Mouse (Mus musculus) spleen, adult 2 months (tissue): ENCODE measurements around the gene Tab1. TPM values are rescaled to one million over a fixed set of nuclear protein-coding genes. Genes with fewer than 3 reads are reported as not detected.
A peak's percentile ranks its signal among the peaks of the same experiment; 100 is the strongest.

Source experiments
- DNase-seq, 2 experiments: peaks; one replicate each; pipeline versions ENCODE4 v3.0.0 to v3.0.0-alpha.2; 2012 to 2021; ENCODE audit warnings: low spot score in 2 of 2, low read depth in 1 of 2
- H3K27ac ChIP-seq: fragments of 200-500 bp; 2 replicates; pipeline ENCODE4 v1.5.1; 2012; ENCODE audit warnings: low read length, inconsistent platforms; ENCODE audit not compliant: insufficient read depth
- H3K27me3 ChIP-seq: fragments of 200-500 bp; 2 replicates; pipeline ENCODE4 v1.6.1; 2012; ENCODE audit warnings: mild to moderate bottlenecking, moderate library complexity, low read length, inconsistent platforms; ENCODE audit not compliant: control insufficient read depth, insufficient read depth
- H3K36me3 ChIP-seq: fragments of 200-500 bp; 2 replicates; pipeline ENCODE4 v1.6.1; 2012; ENCODE audit warnings: mild to moderate bottlenecking, low read length, inconsistent platforms; ENCODE audit not compliant: control insufficient read depth, insufficient read depth
- H3K4me1 ChIP-seq: fragments of 200-500 bp; 2 replicates; pipeline ENCODE4 v1.6.1; 2011; ENCODE audit warnings: inconsistent platforms; ENCODE audit not compliant: control insufficient read depth, insufficient read depth, insufficient read length
- H3K4me3 ChIP-seq: fragments of 200-500 bp; 2 replicates; pipeline ENCODE4 v1.5.1; 2011; ENCODE audit warnings: mild to moderate bottlenecking, inconsistent platforms; ENCODE audit not compliant: insufficient read depth, insufficient read length; ENCODE audit errors: extremely low read depth
- CTCF ChIP-seq: fragments of 200-500 bp; IDR thresholded peaks from 2 replicates; pipeline ENCODE4 v1.5.1; 2011; ENCODE audit warnings: mild to moderate bottlenecking, inconsistent platforms; ENCODE audit not compliant: insufficient read depth, insufficient read length, insufficient replicate concordance; ENCODE audit errors: extremely low read depth
- POLR2A ChIP-seq: fragments of 200-500 bp; IDR thresholded peaks from 2 replicates; pipeline ENCODE4 v1.6.1; 2011; ENCODE audit warnings: low read depth, low read length, inconsistent platforms
- WGBS: fragments of 180-500 bp; shearing (Covaris S2); methylation state at CpG from one replicate; pipeline ENCODE4 v1.1.7; 2018; 5-methylcytosine and 5-hydroxymethylcytosine counted together
- polyA plus RNA-seq: library from polyadenylated mRNA; depleted of rRNA; stranded (reverse); fragments of >200 nt; gene quantifications from 2 replicates; pipeline ENCODE4 v1.2.3, GENCODE M21; 2012

Tab1 gene
- polyA plus RNA-seq, 1 experiment = 16.1 TPM

DNA sequence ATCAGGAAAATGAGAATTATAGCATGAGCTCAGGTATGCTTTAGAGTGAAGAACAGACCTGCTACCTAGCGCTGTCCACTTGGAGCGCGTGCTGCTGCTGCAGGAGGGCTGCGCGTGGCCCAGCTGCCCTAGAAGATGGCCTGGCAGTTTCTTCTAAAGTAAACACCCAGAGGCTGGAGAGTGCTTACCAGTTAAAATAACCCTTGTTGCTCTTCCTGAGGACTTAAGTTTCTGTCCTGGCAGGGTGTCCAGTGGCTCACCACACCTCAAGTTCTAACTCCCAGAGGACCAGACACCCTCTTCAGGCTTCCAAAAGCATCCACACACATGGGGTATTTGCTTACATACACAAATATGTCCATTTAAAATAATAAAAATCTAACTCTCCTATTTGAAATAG is 12.5 kb downstream of the Tab1 start:
- peaks cover 11% of the 10 kb centered on the region for H3K36me3 ChIP-seq
- DNase-seq = no peak

DNA sequence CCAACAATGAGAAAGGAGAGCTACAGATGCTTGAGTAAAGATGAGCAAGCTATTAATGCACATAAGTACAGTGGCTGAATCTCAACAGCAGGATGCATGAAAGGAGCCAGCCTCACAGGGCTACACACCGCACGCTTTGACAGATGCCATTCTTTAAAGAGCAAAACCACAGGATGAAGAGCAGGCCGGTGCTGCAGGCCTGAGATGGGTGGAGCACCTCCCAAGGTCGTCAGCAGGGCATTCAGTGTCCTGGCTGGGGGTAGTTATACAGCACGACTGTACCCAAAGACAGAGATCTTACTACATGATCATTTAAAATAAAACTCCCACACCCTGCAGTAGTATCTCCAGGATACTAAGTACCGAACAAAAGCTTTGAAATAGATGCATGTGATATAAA is 13.2 kb downstream of the Tab1 start:
- no peak overlapping the region for H3K4me3 ChIP-seq
- H3K36me3 ChIP-seq = peaks cover 14% of the 10 kb centered on the region
- WGBS = 43% methylated on average over 6 of the region's 6 CpGs
- H3K27ac ChIP-seq = no peak overlapping the region
- H3K4me1 ChIP-seq = peaks cover 13% of the 10 kb centered on the region; the same call in 1 of the 2 replicates
- TF ChIP-seq CTCF = no peak
- no peak for TF ChIP-seq POLR2A
- DNase-seq = no peak
- no peaks in the 10 kb centered on the region for H3K27me3 ChIP-seq

More for the DNA sequence above, 12.5 kb downstream of the Tab1 start:
- TF ChIP-seq POLR2A (no peak), CTCF (no peak)
- Histone ChIP-seq H3K4me3 (no peak overlapping the region), H3K4me1 (peaks cover 13% of the 10 kb centered on the region; the same call in 1 of the 2 replicates), H3K27me3 (no peaks in the 10 kb centered on the region), H3K27ac (no peak overlapping the region)
- 100% methylated on average over 5 of the region's 5 CpGs for WGBS

DNA sequence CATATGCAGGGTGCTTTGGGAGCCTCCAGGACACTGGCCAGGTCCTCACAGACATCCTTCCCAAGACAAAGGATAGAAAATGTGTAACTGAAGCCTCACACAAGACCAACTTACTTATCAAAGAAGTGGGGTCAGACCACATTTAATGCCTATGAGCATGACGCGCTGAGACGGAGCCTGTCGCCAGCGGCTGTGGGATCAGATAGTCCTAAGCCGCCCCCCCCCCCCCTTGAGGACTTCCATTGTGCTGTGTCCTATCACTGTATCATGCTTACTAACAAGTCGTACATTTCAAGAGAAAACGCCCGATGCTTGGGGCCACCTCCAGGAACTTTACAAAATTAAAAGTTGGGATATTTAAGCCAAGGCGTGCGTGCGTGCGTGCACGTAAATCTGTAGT is 14.2 kb downstream of the Tab1 start:
- 89% methylated on average over 14 of the region's 14 CpGs for WGBS
- no peak for DNase-seq
- H3K27ac ChIP-seq = no peak overlapping the region
- H3K4me1 ChIP-seq = peaks cover 13% of the 10 kb centered on the region; the same call in 1 of the 2 replicates
- H3K4me3 ChIP-seq = no peak overlapping the region
- TF ChIP-seq CTCF (no peak), POLR2A (no peak)
- H3K36me3 ChIP-seq = peaks cover 15% of the 10 kb centered on the region
- no peaks in the 10 kb centered on the region for H3K27me3 ChIP-seq

DNA sequence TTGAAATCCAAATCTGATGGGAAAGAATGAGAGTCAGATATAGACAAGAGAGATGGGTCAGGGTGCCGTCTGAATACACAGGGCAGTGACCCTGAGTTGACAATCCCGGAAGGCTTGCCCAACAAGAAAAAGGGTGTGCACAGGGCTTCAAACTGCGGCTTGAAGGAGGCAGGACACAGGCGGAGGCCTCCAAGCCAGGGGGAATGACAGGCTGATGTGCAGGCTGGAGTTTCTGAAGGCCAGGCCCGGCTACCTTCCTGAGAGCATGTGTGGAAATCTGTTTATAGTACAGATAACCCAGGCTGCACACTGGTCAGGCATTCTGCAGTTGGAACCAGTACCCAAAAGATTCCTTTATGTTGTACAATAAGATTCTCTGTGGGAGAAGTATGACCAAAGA is 14.6 kb downstream of the Tab1 start:
- H3K27ac ChIP-seq = no peak overlapping the region
- TF ChIP-seq POLR2A (no peak), CTCF (no peak)
- H3K36me3 ChIP-seq = peaks cover 19% of the 10 kb centered on the region
- H3K4me1 ChIP-seq = peaks cover 13% of the 10 kb centered on the region; the same call in 1 of the 2 replicates
- no peaks in the 10 kb centered on the region for H3K27me3 ChIP-seq
- no peak overlapping the region for H3K4me3 ChIP-seq
- DNase-seq = no peak
- WGBS = 91% methylated on average over 5 of the region's 5 CpGs

DNA sequence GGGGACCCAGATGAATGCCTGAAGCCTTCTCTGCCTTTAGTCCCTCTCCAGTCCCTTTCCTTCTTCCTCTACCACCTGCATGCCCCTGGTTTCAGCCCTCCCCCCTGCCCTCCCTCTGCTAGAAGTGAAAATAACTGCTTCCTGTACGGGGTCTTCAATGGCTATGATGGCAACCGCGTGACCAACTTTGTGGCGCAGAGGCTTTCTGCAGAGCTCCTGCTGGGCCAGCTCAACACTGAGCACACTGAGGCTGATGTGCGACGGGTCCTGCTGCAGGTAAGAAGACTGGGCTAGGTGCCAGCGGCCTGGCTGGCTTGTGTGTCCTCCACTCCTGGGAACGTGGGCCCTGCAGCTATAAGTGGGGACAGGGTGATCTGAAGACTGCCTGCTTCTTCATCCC is 15.6 kb downstream of the Tab1 start:
- no peak for DNase-seq
- no peak overlapping the region for H3K27ac ChIP-seq
- no peak overlapping the region for H3K4me3 ChIP-seq
- H3K4me1 ChIP-seq = peaks cover 13% of the 10 kb centered on the region; the same call in 1 of the 2 replicates
- TF ChIP-seq POLR2A = no peak
- no peak for TF ChIP-seq CTCF
- H3K36me3 ChIP-seq = peaks cover 20% of the 10 kb centered on the region
- no peaks in the 10 kb centered on the region for H3K27me3 ChIP-seq
- WGBS = 63% methylated on average over 8 of the region's 8 CpGs

DNA sequence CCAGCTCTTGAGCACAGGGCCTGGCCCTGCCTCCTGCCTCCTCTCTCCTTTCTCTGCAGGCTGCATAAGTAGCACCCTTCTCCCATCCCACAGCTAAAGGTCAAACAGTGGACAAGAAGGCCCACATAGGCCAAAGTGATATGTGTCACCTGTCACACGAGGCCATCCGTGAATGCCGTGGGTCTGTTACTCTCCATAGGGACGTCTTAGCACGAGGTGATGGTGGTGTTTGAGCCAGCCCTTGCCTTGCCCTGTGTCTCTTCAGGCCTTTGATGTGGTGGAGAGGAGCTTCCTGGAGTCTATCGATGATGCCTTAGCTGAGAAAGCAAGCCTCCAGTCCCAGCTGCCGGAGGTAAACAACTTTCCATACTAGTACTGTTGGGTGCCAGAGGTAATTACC is 16.6 kb downstream of the Tab1 start:
- Histone ChIP-seq H3K27me3 (no peaks in the 10 kb centered on the region), H3K27ac (peak overlapping the region; percentile 7), H3K4me3 (no peak overlapping the region), H3K4me1 (peaks cover 13% of the 10 kb centered on the region; the same call in 1 of the 2 replicates), H3K36me3 (peaks cover 22% of the 10 kb centered on the region)
- TF ChIP-seq CTCF = no peak
- TF ChIP-seq POLR2A = no peak
- 72% methylated on average over 7 of the region's 7 CpGs for WGBS
- DNase-seq = peak in 1 of 2 experiments; percentile 36

DNA sequence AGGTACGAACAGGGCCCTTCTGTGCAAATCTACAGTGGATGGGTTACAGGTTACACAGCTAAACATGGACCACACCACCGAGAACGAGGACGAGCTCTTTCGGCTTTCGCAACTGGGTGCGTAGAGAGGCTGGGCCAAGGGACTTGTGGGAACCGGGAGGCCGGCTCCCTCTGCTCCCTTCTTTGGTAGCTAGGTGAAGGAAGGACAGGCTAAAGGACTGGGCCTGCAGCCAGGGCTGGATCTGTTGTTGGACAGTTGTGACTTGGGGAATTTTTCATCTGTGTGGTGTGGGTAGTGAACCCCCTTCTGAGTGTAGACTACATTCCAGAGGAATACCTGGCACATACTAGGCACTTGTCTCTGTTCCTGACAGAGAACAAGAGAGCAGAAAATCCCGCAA is 19.7 kb downstream of the Tab1 start:
- TF ChIP-seq CTCF (no peak), POLR2A (no peak)
- peaks cover 13% of the 10 kb centered on the region; the same call in 1 of the 2 replicates for H3K4me1 ChIP-seq
- no peak for DNase-seq
- H3K4me3 ChIP-seq = no peak overlapping the region
- no peaks in the 10 kb centered on the region for H3K27me3 ChIP-seq
- H3K36me3 ChIP-seq = peaks cover 34% of the 10 kb centered on the region
- WGBS = 98% methylated on average over 10 of the region's 10 CpGs
- no peak overlapping the region for H3K27ac ChIP-seq
